ENCODE assay signal across 23 mouse cellular contexts in the genomic region with DNA sequence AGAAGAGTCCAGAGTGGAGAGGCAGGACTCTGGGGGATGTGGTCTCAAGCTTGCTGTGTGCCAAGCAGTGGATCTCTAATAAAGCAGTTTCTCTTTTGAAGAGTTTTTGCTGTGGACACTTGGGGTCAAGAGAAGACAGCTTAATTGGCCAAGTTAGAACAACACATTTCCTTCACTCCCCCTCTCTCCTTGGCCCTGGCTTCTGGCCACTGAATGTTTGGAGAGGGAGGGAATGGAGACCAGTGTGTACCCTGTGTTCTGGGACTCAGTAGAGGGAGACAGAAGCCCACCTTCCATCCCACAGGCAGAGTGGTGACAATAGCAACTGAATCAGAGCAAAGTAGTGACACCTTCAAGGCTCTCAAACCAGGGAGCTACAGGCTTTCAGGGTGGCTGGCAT.
DNase-seq lines count a peak whose midpoint lies in the region; ATAC-seq and TF ChIP-seq lines count a peak whose summit lies in the region.
"Had no signal": no experiment of that assay in that cellular context is flagged by ENCODE, and none has a peak within 500 bp of the region (broad histone marks: within the 10 kb centered on the region; RNA-seq: fewer than 3 reads in every experiment).

No protein-coding gene starts in this region.

- no peak for DNase-seq in heart, adult 8-10 months (ENCODE audit: low spot score)
- peak; percentile 14 to 20 for DNase-seq in kidney, postnatal 36 days
- peak; percentile 29 to 34 for DNase-seq in kidney, postnatal 4 days
- no peak for DNase-seq in cerebellum, adult 2 months
- DNase-seq in cerebellum, adult 18-20 months = no peak
- DNase-seq: adrenal gland, postnatal 25 days; cerebellum, adult 9-11 months; lung, embryonic 14.5 days; right cerebral cortex, adult 18-20 months had no signal

- H3K27ac ChIP-seq in heart, embryonic 11.5 days (ENCODE audit: low read depth, low read length) = peak overlapping the region; percentile 67; the same call in 1 of the 2 replicates
- H3K27ac ChIP-seq in kidney, embryonic 14.5 days (ENCODE audit: low read depth, low read length) = no peak overlapping the region
- peak overlapping the region; percentile 86 to 94 for H3K27ac ChIP-seq in heart, embryonic 14.5 days (replicated peaks in 1 of 2; ENCODE audit: control insufficient read depth in 1 of 2, insufficient read depth in 1 of 2, low read depth in 2 of 2, low read length in 2 of 2)
- H3K27ac ChIP-seq in cerebellum, adult 2 months (ENCODE audit: insufficient read depth, low read length) = no peak overlapping the region
- H3K27ac ChIP-seq: embryonic facial prominence, embryonic 15.5 days; hindbrain, embryonic 10.5 days; intestine, embryonic 15.5 days; liver, embryonic 14.5 days; macrophage; neural tube, embryonic 13.5 days; stomach, embryonic 15.5 days had no signal

- H3K4me2 ChIP-seq in heart, embryonic 11.5 days = no peak overlapping the region
- H3K4me2 ChIP-seq in kidney, embryonic 14.5 days (replicated peaks; ENCODE audit: low read depth, low read length) = no peak overlapping the region
- peak overlapping the region; percentile 69 for H3K4me2 ChIP-seq in heart, embryonic 14.5 days (ENCODE audit: low read length)
- H3K4me2 ChIP-seq: embryonic facial prominence, embryonic 15.5 days; intestine, embryonic 15.5 days; lung, embryonic 14.5 days; neural tube, embryonic 13.5 days; stomach, embryonic 15.5 days had no signal

- no peak for TF ChIP-seq CTCF in cerebellum, adult 2 months (IDR thresholded peaks at IDR 0.05; ENCODE audit: borderline replicate concordance, insufficient read depth, low read depth, low read length)

- no peak overlapping the region for H3K9ac ChIP-seq in heart, embryonic 11.5 days (ENCODE audit: low read depth, low read length)
- no peak overlapping the region for H3K9ac ChIP-seq in kidney, embryonic 14.5 days (ENCODE audit: low read depth, low read length)
- 0 out of 2 replicates have a peak overlapping the region, but pooled peaks have one; percentile 73 for H3K9ac ChIP-seq in heart, embryonic 14.5 days (ENCODE audit: low read length)
- H3K9ac ChIP-seq: embryonic facial prominence, embryonic 15.5 days; intestine, embryonic 15.5 days; liver, embryonic 14.5 days; lung, embryonic 14.5 days; neural tube, embryonic 13.5 days; stomach, embryonic 15.5 days had no signal

- no peak for ATAC-seq in heart, embryonic 11.5 days (replicated peaks; ENCODE audit: insufficient number of reproducible peaks, low FRiP score, low TSS enrichment)
- ATAC-seq in kidney, embryonic 14.5 days (ENCODE audit: low FRiP score, low TSS enrichment) = no peak
- no peak for ATAC-seq in heart, embryonic 14.5 days (ENCODE audit: insufficient number of reproducible peaks, insufficient read depth, low FRiP score, low read depth)
- ATAC-seq: forebrain, embryonic 14.5 days; hindbrain, embryonic 16.5 days; intestine, embryonic 15.5 days; midbrain, embryonic 16.5 days had no signal

- no peak for TF ChIP-seq POLR2A in cerebellum, adult 2 months (IDR thresholded peaks at IDR 0.05; ENCODE audit: borderline replicate concordance, insufficient read depth, low read length)

- no peaks in the 10 kb centered on the region for H3K9me3 ChIP-seq in heart, embryonic 11.5 days (replicated peaks; ENCODE audit: control insufficient read depth, low read length)
- no peaks in the 10 kb centered on the region for H3K9me3 ChIP-seq in kidney, embryonic 14.5 days (ENCODE audit: control insufficient read depth, low read length)
- no peaks in the 10 kb centered on the region for H3K9me3 ChIP-seq in heart, embryonic 14.5 days (ENCODE audit: control insufficient read depth, low read length)
- H3K9me3 ChIP-seq: embryonic facial prominence, embryonic 15.5 days; hindbrain, embryonic 10.5 days; intestine, embryonic 15.5 days; neural tube, embryonic 13.5 days; stomach, embryonic 15.5 days had no signal

- no peaks in the 10 kb centered on the region for H3K36me3 ChIP-seq in heart, embryonic 11.5 days (ENCODE audit: control insufficient read depth, insufficient read depth, low read length)
- H3K36me3 ChIP-seq in kidney, embryonic 14.5 days (ENCODE audit: control insufficient read depth, insufficient read depth, low read length) = no peaks in the 10 kb centered on the region
- no peaks in the 10 kb centered on the region for H3K36me3 ChIP-seq in heart, embryonic 14.5 days (ENCODE audit: control insufficient read depth, insufficient read depth, low read length)
- H3K36me3 ChIP-seq: embryonic facial prominence, embryonic 15.5 days; hindbrain, embryonic 10.5 days; intestine, embryonic 15.5 days; neural tube, embryonic 13.5 days; stomach, embryonic 15.5 days had no signal

- H3K4me1 ChIP-seq in heart, embryonic 11.5 days (ENCODE audit: control insufficient read depth, insufficient read depth, low read length) = peaks cover 16% of the 10 kb centered on the region
- H3K4me1 ChIP-seq in kidney, embryonic 14.5 days (ENCODE audit: control insufficient read depth, insufficient read depth, low read length) = peaks cover 16% of the 10 kb centered on the region; the same call in 1 of the 2 replicates
- H3K4me1 ChIP-seq in heart, embryonic 14.5 days (ENCODE audit: control insufficient read depth in 2 of 2, insufficient read depth in 2 of 2, low read length in 2 of 2) = peaks cover 19 to 22% of the 10 kb centered on the region in 2 experiments
- H3K4me1 ChIP-seq in cerebellum, adult 2 months (ENCODE audit: control insufficient read depth, insufficient read depth, low read length) = no peaks in the 10 kb centered on the region
- H3K4me1 ChIP-seq: embryonic facial prominence, embryonic 15.5 days; intestine, embryonic 15.5 days had no signal

- H3K27me3 ChIP-seq in heart, embryonic 11.5 days (ENCODE audit: control insufficient read depth, insufficient read depth, low read length) = no peaks in the 10 kb centered on the region
- no peaks in the 10 kb centered on the region for H3K27me3 ChIP-seq in kidney, embryonic 14.5 days (ENCODE audit: control insufficient read depth, insufficient read depth, low read length)
- no peaks in the 10 kb centered on the region for H3K27me3 ChIP-seq in heart, embryonic 14.5 days (ENCODE audit: control insufficient read depth, insufficient read depth, low read length)
- H3K27me3 ChIP-seq in cerebellum, adult 2 months (ENCODE audit: control insufficient read depth, insufficient read depth, low read length) = no peaks in the 10 kb centered on the region
- H3K27me3 ChIP-seq: embryonic facial prominence, embryonic 15.5 days; intestine, embryonic 15.5 days; neural tube, embryonic 13.5 days; stomach, embryonic 15.5 days had no signal

- H3K4me3 ChIP-seq in heart, embryonic 11.5 days (ENCODE audit: low read depth, low read length) = no peak overlapping the region
- no peak overlapping the region for H3K4me3 ChIP-seq in kidney, embryonic 14.5 days (ENCODE audit: low read length)
- no peak overlapping the region for H3K4me3 ChIP-seq in heart, embryonic 14.5 days (ENCODE audit: control insufficient read depth in 1 of 2, insufficient read depth in 1 of 2, low read depth in 1 of 2, low read length in 2 of 2)
- H3K4me3 ChIP-seq in cerebellum, adult 2 months (replicated peaks; ENCODE audit: insufficient read depth, low read depth, low read length) = no peak overlapping the region
- H3K4me3 ChIP-seq: embryonic facial prominence, embryonic 15.5 days; hindbrain, embryonic 10.5 days; intestine, embryonic 15.5 days; myocyte; neural tube, embryonic 13.5 days; stomach, embryonic 15.5 days had no signal

Comparison
In these comparisons a context has a peak if more than half of its experiments do, and no peak if none do; other contexts are left out.
1. H3K27ac ChIP-seq: peak in heart, embryonic 11.5 days (single experiment) and heart, embryonic 14.5 days (2 of 2); none in kidney, embryonic 14.5 days (single experiment) and cerebellum, adult 2 months (single experiment).
2. DNase-seq: peak in kidney, postnatal 36 days (2 of 2) and kidney, postnatal 4 days (2 of 2); none in heart, adult 8-10 months (single experiment), cerebellum, adult 2 months (0 of 2) and cerebellum, adult 18-20 months (0 of 2).